Mouse (Mus musculus): ENCODE data around the gene Rnf103. TPM values are rescaled to one million over a fixed set of nuclear protein-coding genes. Genes with fewer than 3 reads are reported as not detected.
A peak's percentile ranks its signal among the peaks of the same experiment; 100 is the strongest.

Rnf103 gene
- polyA plus RNA-seq, 1 experiment = 4.1 TPM

GRCm38 (mm10) chr6:71492756-71493674, 679 bp upstream of the Rnf103 start:
- peak overlapping the region; percentile 65 for H3K27ac ChIP-seq (ENCODE audit: control insufficient read depth, insufficient read depth, low read depth, low read length)
- H3K36me3 ChIP-seq (ENCODE audit: control insufficient read depth, insufficient read depth, low read length) = peaks cover 1% of the 10 kb centered on the region; the same call in 1 of the 2 replicates
- peak overlapping the region; percentile 81 for H3K4me3 ChIP-seq (ENCODE audit: control insufficient read depth, low read depth, low read length)
- H3K4me1 ChIP-seq (ENCODE audit: control insufficient read depth, insufficient read depth, low read length) = peaks cover 2% of the 10 kb centered on the region; the same call in 1 of the 2 replicates
- H3K27me3 ChIP-seq (ENCODE audit: control insufficient read depth, insufficient read depth, low read length) = no peaks in the 10 kb centered on the region
- TF ChIP-seq POLR2A (IDR thresholded peaks at IDR 0.05; ENCODE audit: control insufficient read depth, low read depth, low read length) (no peak), CTCF (IDR thresholded peaks at IDR 0.05; ENCODE audit: control insufficient read depth, insufficient read depth, insufficient replicate concordance, low read depth, low read length) (no peak)

GRCm38 (mm10) chr6:71494341-71495020, 787 bp downstream of the Rnf103 start:
- Histone ChIP-seq H3K27me3 (ENCODE audit: control insufficient read depth, insufficient read depth, low read length) (no peaks in the 10 kb centered on the region), H3K4me3 (ENCODE audit: control insufficient read depth, low read depth, low read length) (peak overlapping the region; percentile 81), H3K27ac (ENCODE audit: control insufficient read depth, insufficient read depth, low read depth, low read length) (peak overlapping the region; percentile 89), H3K4me1 (ENCODE audit: control insufficient read depth, insufficient read depth, low read length) (peaks cover 2% of the 10 kb centered on the region; the same call in 1 of the 2 replicates), H3K36me3 (ENCODE audit: control insufficient read depth, insufficient read depth, low read length) (peaks cover 1% of the 10 kb centered on the region; the same call in 1 of the 2 replicates)
- no peak for TF ChIP-seq CTCF (IDR thresholded peaks at IDR 0.05; ENCODE audit: control insufficient read depth, insufficient read depth, insufficient replicate concordance, low read depth, low read length)
- peak; percentile 3; the same call in 1 of the 2 replicates for TF ChIP-seq POLR2A (IDR thresholded peaks at IDR 0.05; ENCODE audit: control insufficient read depth, low read depth, low read length)

- TF ChIP-seq CTCF (IDR thresholded peaks at IDR 0.05; ENCODE audit: control insufficient read depth, insufficient read depth, insufficient replicate concordance, low read depth, low read length) (no peak), POLR2A (IDR thresholded peaks at IDR 0.05; ENCODE audit: control insufficient read depth, low read depth, low read length) (no peak)
- no peaks in the 10 kb centered on the region for H3K27me3 ChIP-seq (ENCODE audit: control insufficient read depth, insufficient read depth, low read length)
- H3K4me1 ChIP-seq (ENCODE audit: control insufficient read depth, insufficient read depth, low read length) = no peaks in the 10 kb centered on the region
- peaks cover 1% of the 10 kb centered on the region; the same call in 1 of the 2 replicates for H3K36me3 ChIP-seq (ENCODE audit: control insufficient read depth, insufficient read depth, low read length)
- H3K27ac ChIP-seq (ENCODE audit: control insufficient read depth, insufficient read depth, low read depth, low read length) = no peak overlapping the region
- H3K4me3 ChIP-seq (ENCODE audit: control insufficient read depth, low read depth, low read length) = no peak overlapping the region
These were observed 6.9 kb downstream of the Rnf103 start for GRCm38 (mm10) chr6:71500575-71500974.

GRCm38 (mm10) chr6:71503001-71503400, 9.3 kb downstream of the Rnf103 start:
- no peaks in the 10 kb centered on the region for H3K27me3 ChIP-seq (ENCODE audit: control insufficient read depth, insufficient read depth, low read length)

GRCm38 (mm10) chr6:71503670-71504069, 10.0 kb downstream of the Rnf103 start:
- Histone ChIP-seq H3K4me1 (ENCODE audit: control insufficient read depth, insufficient read depth, low read length) (no peaks in the 10 kb centered on the region), H3K27ac (ENCODE audit: control insufficient read depth, insufficient read depth, low read depth, low read length) (no peak overlapping the region), H3K36me3 (ENCODE audit: control insufficient read depth, insufficient read depth, low read length) (no peaks in the 10 kb centered on the region), H3K4me3 (ENCODE audit: control insufficient read depth, low read depth, low read length) (no peak overlapping the region), H3K27me3 (ENCODE audit: control insufficient read depth, insufficient read depth, low read length) (no peaks in the 10 kb centered on the region)
- TF ChIP-seq CTCF (IDR thresholded peaks at IDR 0.05; ENCODE audit: control insufficient read depth, insufficient read depth, insufficient replicate concordance, low read depth, low read length) (no peak), POLR2A (IDR thresholded peaks at IDR 0.05; ENCODE audit: control insufficient read depth, low read depth, low read length) (no peak)

More at GRCm38 (mm10) chr6:71503001-71503400, 9.3 kb downstream of the Rnf103 start:
- TF ChIP-seq CTCF (IDR thresholded peaks at IDR 0.05; ENCODE audit: control insufficient read depth, insufficient read depth, insufficient replicate concordance, low read depth, low read length) (no peak), POLR2A (IDR thresholded peaks at IDR 0.05; ENCODE audit: control insufficient read depth, low read depth, low read length) (no peak)
- Histone ChIP-seq H3K4me3 (ENCODE audit: control insufficient read depth, low read depth, low read length) (no peak overlapping the region), H3K4me1 (ENCODE audit: control insufficient read depth, insufficient read depth, low read length) (no peaks in the 10 kb centered on the region), H3K27ac (ENCODE audit: control insufficient read depth, insufficient read depth, low read depth, low read length) (no peak overlapping the region), H3K36me3 (ENCODE audit: control insufficient read depth, insufficient read depth, low read length) (no peaks in the 10 kb centered on the region)

GRCm38 (mm10) chr6:71504091-71504490, 10.4 kb downstream of the Rnf103 start:
- TF ChIP-seq CTCF (IDR thresholded peaks at IDR 0.05; ENCODE audit: control insufficient read depth, insufficient read depth, insufficient replicate concordance, low read depth, low read length) = no peak
- TF ChIP-seq POLR2A (IDR thresholded peaks at IDR 0.05; ENCODE audit: control insufficient read depth, low read depth, low read length) = no peak

GRCm38 (mm10) chr6:71505671-71506070, 12.0 kb downstream of the Rnf103 start:
- no peak overlapping the region for H3K4me3 ChIP-seq (ENCODE audit: control insufficient read depth, low read depth, low read length)
- no peaks in the 10 kb centered on the region for H3K36me3 ChIP-seq (ENCODE audit: control insufficient read depth, insufficient read depth, low read length)
- no peaks in the 10 kb centered on the region for H3K4me1 ChIP-seq (ENCODE audit: control insufficient read depth, insufficient read depth, low read length)
- H3K27me3 ChIP-seq (ENCODE audit: control insufficient read depth, insufficient read depth, low read length) = no peaks in the 10 kb centered on the region
- no peak overlapping the region for H3K27ac ChIP-seq (ENCODE audit: control insufficient read depth, insufficient read depth, low read depth, low read length)
- TF ChIP-seq POLR2A (IDR thresholded peaks at IDR 0.05; ENCODE audit: control insufficient read depth, low read depth, low read length) (no peak), CTCF (IDR thresholded peaks at IDR 0.05; ENCODE audit: control insufficient read depth, insufficient read depth, insufficient replicate concordance, low read depth, low read length) (no peak)

More at GRCm38 (mm10) chr6:71504091-71504490, 10.4 kb downstream of the Rnf103 start:
- H3K4me1 ChIP-seq (ENCODE audit: control insufficient read depth, insufficient read depth, low read length) = no peaks in the 10 kb centered on the region
- no peaks in the 10 kb centered on the region for H3K27me3 ChIP-seq (ENCODE audit: control insufficient read depth, insufficient read depth, low read length)
- no peaks in the 10 kb centered on the region for H3K36me3 ChIP-seq (ENCODE audit: control insufficient read depth, insufficient read depth, low read length)
- H3K27ac ChIP-seq (ENCODE audit: control insufficient read depth, insufficient read depth, low read depth, low read length) = no peak overlapping the region
- no peak overlapping the region for H3K4me3 ChIP-seq (ENCODE audit: control insufficient read depth, low read depth, low read length)

Data from testis, adult 2 months (tissue).